Mouse (Mus musculus): ENCODE data around the gene Adipor1. TPM values are rescaled to one million over a fixed set of nuclear protein-coding genes. Genes with fewer than 3 reads are reported as not detected.

The Adipor1 gene
- polyA plus RNA-seq, 1 experiment from 2014 or later = 75.8 TPM

- H3K27me3 ChIP-seq (replicated peaks; ENCODE audit: low read depth, poor library complexity, severe bottlenecking) = no peaks in the 10 kb centered on the region
- no peaks in the 10 kb centered on the region for H3K9me3 ChIP-seq
- H3K4me1 ChIP-seq = peaks cover 19% of the 10 kb centered on the region
- peaks cover 50% of the 10 kb centered on the region for H3K36me3 ChIP-seq (replicated peaks)
- no peak for DNase-seq (ENCODE audit: low spot score)
- 92% methylated on average over 7 of the region's 7 CpGs for WGBS
- H3K27ac ChIP-seq (replicated peaks) = no peak overlapping the region
- no peak overlapping the region for H3K4me3 ChIP-seq
Observed at GRCm38 (mm10) chr1:134458139-134458727, 43.1 kb downstream of the Adipor1 start.

GRCm38 (mm10) chr1:134460294-134461284 is 45.4 kb downstream of the Adipor1 start:
- no peak overlapping the region for H3K4me3 ChIP-seq
- H3K27ac ChIP-seq (replicated peaks) = no peak overlapping the region
- DNase-seq (ENCODE audit: low spot score) = no peak
- H3K27me3 ChIP-seq (replicated peaks; ENCODE audit: low read depth, poor library complexity, severe bottlenecking) = no peaks in the 10 kb centered on the region
- WGBS = 98% methylated on average over 1 of the region's 1 CpGs
- H3K9me3 ChIP-seq = no peaks in the 10 kb centered on the region
- H3K36me3 ChIP-seq (replicated peaks) = peaks cover 72% of the 10 kb centered on the region
- peaks cover 10% of the 10 kb centered on the region for H3K4me1 ChIP-seq

Other genes starting within 250 kb of the Adipor1 start
- gene Chil1, start 233.2 kb upstream of the Adipor1 start, polyA plus RNA-seq (2016; fragmentation: Nextera tagmentation; extraction: Ambion mirVana) = 0.96 and 0.99 TPM in 2 replicates
- 0.49 and 1.4 TPM in 2 replicates for gene Mybph, start 221.9 kb upstream of the Adipor1 start, polyA plus RNA-seq (2016; fragmentation: Nextera tagmentation; extraction: Ambion mirVana)
- 0.28 and 0.65 TPM in 2 replicates for gene Adora1, start 179.9 kb upstream of the Adipor1 start, polyA plus RNA-seq (2016; fragmentation: Nextera tagmentation; extraction: Ambion mirVana)
- 0.62 and 3.1 TPM in 2 replicates for gene Myog, start 125.4 kb upstream of the Adipor1 start, polyA plus RNA-seq (2016; fragmentation: Nextera tagmentation; extraction: Ambion mirVana)
- gene Ppfia4, start 82.5 kb upstream of the Adipor1 start, polyA plus RNA-seq (2016; fragmentation: Nextera tagmentation; extraction: Ambion mirVana) = 2.4 and 2.5 TPM in 2 replicates
- 119 and 126 TPM in 2 replicates for gene Tmem183a, start 53.4 kb upstream of the Adipor1 start, polyA plus RNA-seq (2016; fragmentation: Nextera tagmentation; extraction: Ambion mirVana)
- not detected in 2 replicates for gene 4933406M09Rik, start 29.4 kb upstream of the Adipor1 start, polyA plus RNA-seq (2016; fragmentation: Nextera tagmentation; extraction: Ambion mirVana)
- gene Cyb5r1, start 9.8 kb upstream of the Adipor1 start, polyA plus RNA-seq (2016; fragmentation: Nextera tagmentation; extraction: Ambion mirVana) = 37.0 and 37.3 TPM in 2 replicates
- gene Klhl12, start 40.2 kb downstream of the Adipor1 start, polyA plus RNA-seq (2016; fragmentation: Nextera tagmentation; extraction: Ambion mirVana) = 39.1 and 42.6 TPM in 2 replicates
- 40.9 and 41.8 TPM in 2 replicates for gene Rabif, start 79.3 kb downstream of the Adipor1 start, polyA plus RNA-seq (2016; fragmentation: Nextera tagmentation; extraction: Ambion mirVana)
- gene Mgat4e, start 134.3 kb downstream of the Adipor1 start, polyA plus RNA-seq (2016; fragmentation: Nextera tagmentation; extraction: Ambion mirVana) = not detected in 2 replicates
- gene Kdm5b, start 144.8 kb downstream of the Adipor1 start, polyA plus RNA-seq (2016; fragmentation: Nextera tagmentation; extraction: Ambion mirVana) = 78.4 and 79.0 TPM in 2 replicates
- 3.6 and 3.8 TPM in 2 replicates for gene Syt2, start 231.3 kb downstream of the Adipor1 start, polyA plus RNA-seq (2016; fragmentation: Nextera tagmentation; extraction: Ambion mirVana)